Mouse (Mus musculus): Measurements from ENCODE around the gene Actl6b. TPM values are rescaled to one million over a fixed set of nuclear protein-coding genes. Genes with fewer than 3 reads are reported as not detected.
A peak's percentile ranks its signal among the peaks of the same experiment; 100 is the strongest.
"Not testable (repeated sequence)": the region's sequence is repeated elsewhere in the genome, so short reads cannot be mapped to it uniquely, and the experiment has no call there.

Gene Actl6b
- polyA plus RNA-seq, 1 experiment from 2014 or later = 298 TPM

DNA sequence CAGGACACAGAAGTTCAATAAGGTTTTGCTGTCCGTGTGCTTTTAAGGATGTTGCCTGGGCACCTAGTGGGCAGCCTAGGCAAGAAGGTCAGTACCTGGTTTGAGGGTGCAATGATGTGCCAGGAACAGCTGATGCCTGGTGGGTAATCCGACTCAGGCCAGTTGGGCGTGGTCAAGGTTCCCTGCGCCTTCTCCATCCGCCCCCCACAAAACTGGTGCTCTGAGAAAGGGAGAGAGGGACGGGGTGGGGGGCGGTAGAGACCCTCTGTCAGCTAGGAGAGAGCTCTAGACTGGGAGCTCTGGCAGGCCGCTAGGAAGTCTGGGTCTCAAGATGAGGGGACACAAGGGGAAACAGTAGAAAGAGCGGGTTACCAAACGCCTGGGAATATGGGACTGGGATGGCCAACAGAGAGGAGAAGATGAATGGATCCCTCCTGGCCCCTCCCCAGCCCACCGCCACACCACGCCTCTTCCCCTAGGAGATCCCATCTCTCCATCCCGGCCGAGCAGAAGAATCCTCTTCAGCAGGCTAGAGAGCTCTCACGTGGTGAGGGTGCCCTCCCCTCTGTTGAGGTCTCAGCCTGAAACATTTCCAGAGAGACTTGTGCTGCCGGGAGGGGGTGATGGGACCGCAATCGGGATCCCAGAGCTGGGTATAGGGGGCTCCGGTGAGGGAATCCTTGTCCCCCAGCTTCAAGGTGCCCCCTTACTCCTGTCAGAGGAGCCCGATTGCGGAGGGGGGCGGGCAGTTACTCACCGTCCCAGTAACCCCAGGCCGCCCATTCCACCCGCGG lies 54.7 kb downstream of the Actl6b start:
- Histone ChIP-seq H3K4me1 (replicated peaks; ENCODE audit: control insufficient read depth, insufficient read depth, low read length) (peaks cover 2% of the 10 kb centered on the region; the same call in 1 of the 2 replicates), H3K4me3 (replicated peaks; ENCODE audit: low read length) (no peak overlapping the region), H3K9ac (replicated peaks; ENCODE audit: low read depth, low read length) (0 out of 2 replicates have a peak overlapping the region, but pooled peaks have one; percentile 3), H3K9me3 (ENCODE audit: control insufficient read depth, low read length) (no peaks in the 10 kb centered on the region), H3K36me3 (ENCODE audit: control insufficient read depth, insufficient read depth) (no peaks in the 10 kb centered on the region), H3K4me2 (ENCODE audit: low read length) (peak overlapping the region; percentile 28), H3K27me3 (replicated peaks; ENCODE audit: control insufficient read depth, insufficient read depth, low read length) (no peaks in the 10 kb centered on the region; the same call in 1 of the 2 replicates), H3K27ac (ENCODE audit: low read length) (no peak overlapping the region)
- ATAC-seq = no peak
- 11% methylated on average over 24 of the region's 26 CpGs for WGBS

GRCm38 (mm10) chr5:137608654-137609190 lies 55.4 kb downstream of the Actl6b start:
- no peak overlapping the region for H3K4me3 ChIP-seq (replicated peaks; ENCODE audit: low read length)
- 0 out of 2 replicates have a peak, but pooled peaks cover 2% of the 10 kb centered on the region for H3K4me1 ChIP-seq (replicated peaks; ENCODE audit: control insufficient read depth, insufficient read depth, low read length)
- H3K27me3 ChIP-seq (replicated peaks; ENCODE audit: control insufficient read depth, insufficient read depth, low read length) = no peaks in the 10 kb centered on the region; the same call in 1 of the 2 replicates
- H3K9me3 ChIP-seq (ENCODE audit: control insufficient read depth, low read length) = no peaks in the 10 kb centered on the region
- peak overlapping the region; percentile 28 for H3K4me2 ChIP-seq (ENCODE audit: low read length)
- no peak overlapping the region for H3K27ac ChIP-seq (ENCODE audit: low read length)
- ATAC-seq = no peak
- 22% methylated on average over 23 of the region's 23 CpGs for WGBS
- no peaks in the 10 kb centered on the region for H3K36me3 ChIP-seq (ENCODE audit: control insufficient read depth, insufficient read depth)
- H3K9ac ChIP-seq (replicated peaks; ENCODE audit: low read depth, low read length) = 0 out of 2 replicates have a peak overlapping the region, but pooled peaks have one; percentile 3

GRCm38 (mm10) chr5:137609292-137609691 lies 56.0 kb downstream of the Actl6b start:
- Histone ChIP-seq H3K27ac (ENCODE audit: low read length) (no peak overlapping the region), H3K4me3 (replicated peaks; ENCODE audit: low read length) (no peak overlapping the region), H3K27me3 (replicated peaks; ENCODE audit: control insufficient read depth, insufficient read depth, low read length) (no peaks in the 10 kb centered on the region; the same call in 1 of the 2 replicates), H3K4me2 (ENCODE audit: low read length) (no peak overlapping the region), H3K9ac (replicated peaks; ENCODE audit: low read depth, low read length) (no peak overlapping the region), H3K4me1 (replicated peaks; ENCODE audit: control insufficient read depth, insufficient read depth, low read length) (0 out of 2 replicates have a peak, but pooled peaks cover 2% of the 10 kb centered on the region), H3K36me3 (ENCODE audit: control insufficient read depth, insufficient read depth) (no peaks in the 10 kb centered on the region), H3K9me3 (ENCODE audit: control insufficient read depth, low read length) (no peaks in the 10 kb centered on the region)
- ATAC-seq = no peak
- WGBS = 60% methylated on average over 3 of the region's 3 CpGs

DNA sequence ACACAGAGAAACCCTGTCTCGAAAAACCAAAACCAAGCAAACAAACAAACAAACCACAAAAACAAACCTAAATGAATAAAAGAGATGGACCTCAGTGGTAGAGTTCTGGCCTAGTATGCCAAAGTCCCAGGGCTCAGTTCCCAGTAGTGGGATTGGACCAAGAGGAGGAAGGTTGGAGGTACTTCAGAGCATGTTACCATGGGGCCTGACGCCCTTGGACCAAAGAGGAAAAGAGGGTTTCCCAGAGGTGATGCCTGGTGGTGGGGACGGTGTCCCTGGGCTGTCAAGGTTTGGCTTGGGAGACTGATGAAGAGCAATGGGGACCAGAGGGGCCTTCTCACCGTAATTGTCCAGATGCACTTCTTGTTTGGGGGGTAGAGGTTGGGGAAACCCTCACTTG lies 56.7 kb downstream of the Actl6b start:
- Histone ChIP-seq H3K36me3 (ENCODE audit: control insufficient read depth, insufficient read depth) (no peaks in the 10 kb centered on the region), H3K4me2 (ENCODE audit: low read length) (no peak overlapping the region), H3K27ac (ENCODE audit: low read length) (no peak overlapping the region), H3K4me1 (replicated peaks; ENCODE audit: control insufficient read depth, insufficient read depth, low read length) (0 out of 2 replicates have a peak, but pooled peaks cover 2% of the 10 kb centered on the region), H3K4me3 (replicated peaks; ENCODE audit: low read length) (no peak overlapping the region), H3K9me3 (ENCODE audit: control insufficient read depth, low read length) (no peaks in the 10 kb centered on the region), H3K9ac (replicated peaks; ENCODE audit: low read depth, low read length) (no peak overlapping the region), H3K27me3 (replicated peaks; ENCODE audit: control insufficient read depth, insufficient read depth, low read length) (no peaks in the 10 kb centered on the region; the same call in 1 of the 2 replicates)
- ATAC-seq = no peak
- 80% methylated on average over 4 of the region's 4 CpGs for WGBS

- no peak for ATAC-seq
- no peak overlapping the region for H3K9ac ChIP-seq (replicated peaks; ENCODE audit: low read depth, low read length)
- no peak overlapping the region for H3K4me2 ChIP-seq (ENCODE audit: low read length)
- H3K27ac ChIP-seq (ENCODE audit: low read length) = no peak overlapping the region
- H3K9me3 ChIP-seq (ENCODE audit: control insufficient read depth, low read length) = no peaks in the 10 kb centered on the region
- H3K27me3 ChIP-seq (replicated peaks; ENCODE audit: control insufficient read depth, insufficient read depth, low read length) = no peaks in the 10 kb centered on the region; the same call in 1 of the 2 replicates
- WGBS = 24% methylated on average over 11 of the region's 12 CpGs
- H3K4me3 ChIP-seq (replicated peaks; ENCODE audit: low read length) = no peak overlapping the region
- H3K36me3 ChIP-seq (ENCODE audit: control insufficient read depth, insufficient read depth) = no peaks in the 10 kb centered on the region
- H3K4me1 ChIP-seq (replicated peaks; ENCODE audit: control insufficient read depth, insufficient read depth, low read length) = 0 out of 2 replicates have a peak, but pooled peaks cover 2% of the 10 kb centered on the region
Observed at GRCm38 (mm10) chr5:137610548-137611244, 57.4 kb downstream of the Actl6b start.

DNA sequence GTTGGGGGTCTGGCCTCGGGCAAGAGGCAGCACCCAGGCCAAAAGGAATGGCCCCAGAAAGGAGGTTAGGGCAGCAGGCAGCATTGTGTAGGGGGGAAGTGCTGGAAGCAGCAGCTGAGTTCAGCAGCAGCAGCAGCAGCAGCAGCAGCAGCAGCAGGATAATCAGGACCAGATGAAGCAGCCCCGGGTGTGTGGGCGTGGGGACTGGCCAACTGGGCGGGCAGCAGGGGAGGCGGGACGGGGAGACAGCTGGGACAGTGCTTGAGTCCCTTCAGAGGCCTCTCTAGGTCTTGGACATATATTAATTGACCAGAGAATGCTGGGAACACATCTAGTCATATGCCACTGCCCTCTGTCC lies 57.9 kb downstream of the Actl6b start:
- Histone ChIP-seq H3K27ac (ENCODE audit: low read length) (no peak overlapping the region), H3K9me3 (ENCODE audit: control insufficient read depth, low read length) (no peaks in the 10 kb centered on the region), H3K4me3 (replicated peaks; ENCODE audit: low read length) (no peak overlapping the region), H3K4me1 (replicated peaks; ENCODE audit: control insufficient read depth, insufficient read depth, low read length) (0 out of 2 replicates have a peak, but pooled peaks cover 2% of the 10 kb centered on the region), H3K36me3 (ENCODE audit: control insufficient read depth, insufficient read depth) (no peaks in the 10 kb centered on the region), H3K27me3 (replicated peaks; ENCODE audit: control insufficient read depth, insufficient read depth, low read length) (no peaks in the 10 kb centered on the region; the same call in 1 of the 2 replicates), H3K9ac (replicated peaks; ENCODE audit: low read depth, low read length) (no peak overlapping the region), H3K4me2 (ENCODE audit: low read length) (no peak overlapping the region)
- 33% methylated on average over 6 of the region's 6 CpGs for WGBS
- ATAC-seq = no peak

DNA sequence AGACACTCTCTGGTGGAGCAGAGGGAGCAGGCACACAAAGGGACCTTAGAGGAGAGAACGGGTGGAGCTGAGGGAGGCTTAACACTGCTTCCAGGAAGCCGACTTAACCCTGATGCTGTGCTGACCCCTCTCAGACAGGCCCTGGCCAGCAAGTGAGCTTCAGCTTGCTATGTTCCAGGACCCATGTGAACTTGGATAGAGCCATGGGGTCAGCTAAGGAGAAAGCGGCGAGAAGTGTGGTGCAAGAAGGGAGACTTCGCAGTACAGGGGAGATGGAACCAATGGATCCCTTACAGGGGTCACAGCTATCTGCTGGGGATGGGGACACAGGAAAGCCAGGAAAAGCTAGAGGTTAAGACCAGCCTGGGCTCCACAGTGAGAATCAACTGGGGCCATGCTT lies 59.8 kb downstream of the Actl6b start:
- H3K4me3 ChIP-seq (replicated peaks; ENCODE audit: low read length) = no peak overlapping the region
- H3K36me3 ChIP-seq (ENCODE audit: control insufficient read depth, insufficient read depth) = no peaks in the 10 kb centered on the region
- WGBS = 75% methylated on average over 5 of the region's 5 CpGs
- no peak for ATAC-seq
- H3K9ac ChIP-seq (replicated peaks; ENCODE audit: low read depth, low read length) = no peak overlapping the region
- no peaks in the 10 kb centered on the region for H3K9me3 ChIP-seq (ENCODE audit: control insufficient read depth, low read length)
- no peaks in the 10 kb centered on the region for H3K27me3 ChIP-seq (replicated peaks; ENCODE audit: control insufficient read depth, insufficient read depth, low read length)
- no peak overlapping the region for H3K27ac ChIP-seq (ENCODE audit: low read length)
- no peaks in the 10 kb centered on the region for H3K4me1 ChIP-seq (replicated peaks; ENCODE audit: control insufficient read depth, insufficient read depth, low read length)
- H3K4me2 ChIP-seq (ENCODE audit: low read length) = no peak overlapping the region

DNA sequence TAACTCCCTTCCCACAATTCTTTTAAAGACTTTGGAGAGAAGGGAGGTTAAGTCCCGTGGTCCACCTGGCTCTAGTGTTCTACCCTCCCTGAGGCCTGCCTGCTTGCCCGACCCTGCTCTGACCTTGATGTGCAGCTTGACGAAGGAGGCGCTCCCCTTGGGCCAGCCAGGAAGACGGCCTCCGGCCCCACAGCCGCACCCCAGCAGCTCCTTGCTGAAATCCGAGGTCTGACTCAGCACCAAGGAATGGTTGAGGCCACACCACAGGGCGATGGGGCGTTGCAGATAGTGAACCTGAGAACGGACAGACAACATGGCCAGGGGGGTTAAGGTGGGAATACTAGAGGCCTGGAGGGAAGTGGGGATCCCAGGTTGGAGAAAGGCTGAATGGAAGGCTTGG lies 60.2 kb downstream of the Actl6b start, which contains the start of gene Pcolce:
Gene Pcolce, minus strand, starts transcription at position 235 of the 400 bp plus-strand sequence.
- H3K27me3 ChIP-seq (replicated peaks; ENCODE audit: control insufficient read depth, insufficient read depth, low read length) = no peaks in the 10 kb centered on the region
- 71% methylated on average over 11 of the region's 11 CpGs for WGBS

DNA sequence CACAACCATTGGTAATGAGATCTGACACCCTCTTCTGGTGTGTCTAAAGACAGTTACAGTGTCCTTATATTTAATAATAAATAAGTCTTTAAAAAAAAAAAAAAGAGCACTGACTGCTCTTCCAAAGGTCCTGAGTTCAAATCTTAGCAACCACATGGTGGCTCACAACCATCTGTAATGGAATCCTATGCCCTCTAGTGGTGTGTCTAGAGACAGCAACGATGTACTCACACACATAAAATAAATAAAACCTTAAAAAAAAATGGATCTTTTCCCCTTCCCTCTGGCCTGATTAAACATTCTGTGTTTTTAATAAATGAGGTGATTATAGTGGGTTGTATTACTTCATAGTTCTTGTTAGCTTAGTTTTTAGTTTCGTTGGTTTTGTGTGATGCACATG lies 61.6 kb downstream of the Actl6b start:
- WGBS = 92% methylated on average over 2 of the region's 2 CpGs
- H3K36me3 ChIP-seq (ENCODE audit: control insufficient read depth, insufficient read depth); H3K4me2 ChIP-seq (ENCODE audit: low read length); H3K4me1 ChIP-seq (replicated peaks; ENCODE audit: control insufficient read depth, insufficient read depth, low read length); H3K9ac ChIP-seq (replicated peaks; ENCODE audit: low read depth, low read length); H3K27ac ChIP-seq (ENCODE audit: low read length); ATAC-seq; H3K27me3 ChIP-seq (replicated peaks; ENCODE audit: control insufficient read depth, insufficient read depth, low read length); H3K9me3 ChIP-seq (ENCODE audit: control insufficient read depth, low read length); H3K4me3 ChIP-seq (replicated peaks; ENCODE audit: low read length): not testable (repeated sequence)

More for the DNA sequence above, 60.2 kb downstream of the Actl6b start, which contains the start of gene Pcolce:
- Histone ChIP-seq H3K9me3 (ENCODE audit: control insufficient read depth, low read length) (no peaks in the 10 kb centered on the region), H3K36me3 (ENCODE audit: control insufficient read depth, insufficient read depth) (no peaks in the 10 kb centered on the region), H3K9ac (replicated peaks; ENCODE audit: low read depth, low read length) (no peak within 1 kb of the TSS), H3K4me1 (replicated peaks; ENCODE audit: control insufficient read depth, insufficient read depth, low read length) (no peaks in the 10 kb centered on the region), H3K27ac (ENCODE audit: low read length) (no peak within 1 kb of the TSS), H3K4me3 (replicated peaks; ENCODE audit: low read length) (no peak within 1 kb of the TSS), H3K4me2 (ENCODE audit: low read length) (no peak within 1 kb of the TSS)
- no peak for ATAC-seq
